Mouse (Mus musculus) ovary, postnatal 14 days (tissue): ENCODE data around the gene Cry2.
"Not testable (repeated sequence)": the region's sequence is repeated elsewhere in the genome, so short reads cannot be mapped to it uniquely, and the experiment has no call there.

Experiments used
- DNase-seq: peaks from one replicate; pipeline ENCODE4 v3.0.0; 2022; ENCODE audit warnings: low spot score

The Cry2 gene

DNA sequence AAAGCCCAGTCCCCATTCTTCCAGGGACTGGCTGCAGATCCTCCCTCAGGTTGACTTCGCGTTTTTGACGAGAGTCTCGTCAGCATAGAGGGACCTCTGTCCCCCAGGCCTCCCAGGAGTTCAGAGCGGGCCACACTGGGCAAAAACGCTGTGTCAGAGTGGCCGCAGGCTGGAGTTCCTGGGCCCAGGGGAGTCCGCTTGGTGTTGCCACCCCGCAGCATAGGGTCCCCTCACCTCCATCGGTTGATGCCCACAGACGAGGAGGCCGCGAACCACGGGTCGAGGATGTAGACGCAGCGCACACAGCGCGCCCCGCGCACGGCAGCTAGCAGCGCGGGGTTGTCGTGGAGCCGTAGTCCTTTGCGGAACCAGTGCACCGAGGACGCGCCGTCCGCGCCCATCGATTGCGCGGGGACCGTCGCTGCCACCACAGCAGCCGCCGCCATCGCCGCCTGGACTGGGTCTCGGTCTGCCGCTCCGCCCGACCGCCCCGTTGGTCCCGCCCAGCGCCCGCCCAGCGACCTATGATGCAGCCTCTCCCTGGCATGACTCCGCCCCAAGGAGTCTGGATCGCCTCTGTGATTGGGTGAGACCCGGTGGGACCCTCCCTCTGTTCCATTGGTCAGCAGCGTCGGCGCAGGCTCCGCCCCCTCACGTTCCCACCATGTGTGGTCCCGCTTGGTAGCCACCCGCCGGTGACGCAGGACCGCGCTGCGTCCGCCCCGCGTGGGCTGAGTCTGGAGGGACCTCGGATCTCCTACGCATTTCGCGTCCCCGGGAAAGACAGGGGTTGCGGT lies at the start of gene Cry2:
Gene Cry2, minus strand, starts transcription at position 466 of the 797 bp plus-strand sequence.
- DNase-seq: peak; percentile 94

DNA sequence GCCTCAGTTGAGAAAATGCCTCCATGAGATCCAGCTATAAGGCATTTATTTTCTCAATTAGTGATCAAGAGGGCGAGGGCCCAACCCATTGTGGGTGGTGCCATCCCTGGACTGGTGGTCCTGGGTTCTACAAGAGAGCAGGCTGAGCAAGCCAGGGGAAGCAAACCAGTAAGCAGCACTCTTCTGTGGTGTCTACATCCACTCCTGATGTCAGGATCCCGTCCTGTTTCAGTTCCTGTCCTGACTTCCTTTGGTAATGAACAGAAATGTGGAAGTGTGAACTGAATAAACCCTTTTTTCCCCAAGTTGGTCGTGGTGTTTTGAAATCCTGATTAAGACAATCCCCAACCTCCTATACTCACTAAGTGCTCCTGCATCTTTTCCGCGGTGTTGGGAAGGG lies 49.7 kb upstream of the Cry2 start:
- DNase-seq: no peak

DNA sequence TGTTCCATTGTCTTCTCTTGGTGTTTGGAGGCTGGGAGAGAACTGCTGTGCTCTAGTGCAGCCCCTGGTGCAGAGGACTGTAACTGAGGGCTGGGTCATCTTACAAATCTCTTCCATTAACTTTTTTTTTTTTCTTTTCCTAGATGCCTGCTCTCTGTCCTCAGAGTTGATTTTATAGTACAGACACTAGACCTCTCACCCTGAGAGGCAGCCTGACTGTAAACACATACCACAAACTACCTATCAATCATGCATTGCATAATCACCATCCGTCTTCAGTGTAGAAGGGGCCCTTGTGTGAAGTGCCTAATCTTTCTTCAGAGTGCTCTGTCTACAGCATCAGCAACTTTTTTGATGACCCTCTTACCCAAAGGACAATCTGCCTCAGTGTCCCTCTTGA lies 48.7 kb upstream of the Cry2 start:
- no peak for DNase-seq

GRCm38 (mm10) chr2:92478313-92478688 lies 44.5 kb upstream of the Cry2 start:
- no peak for DNase-seq

DNA sequence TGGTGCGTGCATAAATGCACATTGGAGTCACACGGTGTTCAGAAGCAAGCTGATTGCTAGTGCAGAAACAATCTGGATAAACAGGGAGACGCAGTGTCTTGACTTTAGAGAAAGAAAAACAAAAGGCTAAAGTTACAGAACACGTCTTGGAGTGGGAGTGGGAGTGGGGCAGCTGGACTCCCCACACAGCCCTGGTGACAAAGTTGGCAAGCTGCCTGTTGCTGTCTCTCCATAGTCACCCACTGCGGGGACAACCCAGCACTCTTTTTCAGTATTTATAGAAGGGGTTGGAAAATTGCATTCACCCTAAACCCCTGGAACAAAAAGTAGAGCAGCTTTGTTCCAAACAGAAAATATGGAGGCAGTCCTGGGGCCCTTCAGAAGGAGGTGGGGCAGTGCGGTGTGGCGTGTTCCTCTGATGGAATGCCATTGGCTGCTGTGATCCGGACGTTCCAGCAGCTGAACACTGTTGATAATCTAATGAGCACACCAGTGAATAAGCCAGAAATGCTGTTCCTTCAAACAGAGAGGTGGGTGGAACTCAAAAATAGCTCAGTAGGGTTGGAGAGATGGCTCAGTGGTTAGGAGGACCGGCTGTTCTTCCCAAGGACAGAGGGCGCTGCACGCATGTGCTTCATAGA lies 43.9 kb upstream of the Cry2 start:
- DNase-seq: no peak

GRCm38 (mm10) chr2:92476580-92476979 lies 42.7 kb upstream of the Cry2 start:
- DNase-seq: not testable (repeated sequence)

DNA sequence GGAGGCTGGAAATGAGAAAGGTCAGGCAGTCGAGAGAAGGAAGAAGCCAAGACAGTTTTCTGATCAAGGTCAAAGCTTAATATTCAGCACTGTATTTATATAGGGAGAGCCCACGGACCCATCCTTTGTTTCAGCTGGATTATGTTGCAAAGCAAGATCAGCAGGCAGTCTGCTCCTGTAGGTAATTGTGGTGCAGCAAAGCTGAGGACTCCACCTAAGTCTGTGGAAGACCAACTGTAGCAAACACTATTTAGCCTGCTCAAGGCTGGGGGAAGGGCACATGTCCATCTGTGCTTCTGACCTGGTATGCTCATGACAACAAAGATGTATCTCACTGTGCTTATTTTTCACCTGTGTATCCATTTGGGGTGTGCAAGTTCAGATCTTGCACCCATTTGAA lies 41.9 kb upstream of the Cry2 start:
- no peak for DNase-seq

DNA sequence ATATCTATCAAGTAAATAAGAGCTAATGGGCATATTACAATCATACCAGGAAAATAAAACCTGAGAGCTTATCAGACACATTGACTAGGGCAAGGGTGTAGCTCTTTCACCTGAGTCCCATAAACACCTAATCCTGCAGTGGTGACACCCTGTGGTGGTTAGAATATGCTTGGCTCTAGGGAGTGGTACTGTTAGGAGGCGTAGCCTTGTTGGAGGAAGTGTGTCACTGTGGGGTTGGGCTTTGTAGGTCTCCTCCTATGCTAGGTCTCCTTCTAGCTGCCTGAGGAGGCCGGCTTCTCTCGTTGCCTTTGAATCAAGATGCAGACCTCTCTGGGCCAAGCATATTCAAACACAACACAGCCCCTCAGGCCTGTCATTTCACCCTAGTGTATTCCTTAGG lies 41.1 kb upstream of the Cry2 start:
- DNase-seq: no peak

GRCm38 (mm10) chr2:92471886-92472670 lies 38.2 kb upstream of the Cry2 start:
- DNase-seq: no peak

DNA sequence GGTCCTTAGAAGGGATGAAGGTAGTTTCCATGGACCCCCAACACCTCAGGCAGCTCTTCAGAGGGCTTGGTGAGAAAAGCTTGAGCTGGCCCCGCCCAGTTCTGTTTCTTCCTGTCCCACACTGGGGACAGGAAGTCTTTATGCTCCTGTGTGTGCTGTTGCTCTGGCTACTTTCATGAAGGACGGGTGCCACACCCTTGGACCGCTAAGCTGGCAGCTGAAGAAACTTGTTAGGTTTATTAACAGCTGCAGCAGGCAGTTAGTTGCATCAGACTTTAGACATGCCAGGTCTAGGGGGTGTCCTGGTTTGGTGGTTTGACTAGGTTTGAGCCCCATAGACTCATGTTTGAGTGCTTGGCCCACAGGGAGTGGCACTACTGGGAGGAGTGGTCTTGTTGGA lies 30.8 kb upstream of the Cry2 start:
- DNase-seq: no peak

- no peak for DNase-seq
Observed at GRCm38 (mm10) chr2:92461215-92461614, 27.4 kb upstream of the Cry2 start.

DNA sequence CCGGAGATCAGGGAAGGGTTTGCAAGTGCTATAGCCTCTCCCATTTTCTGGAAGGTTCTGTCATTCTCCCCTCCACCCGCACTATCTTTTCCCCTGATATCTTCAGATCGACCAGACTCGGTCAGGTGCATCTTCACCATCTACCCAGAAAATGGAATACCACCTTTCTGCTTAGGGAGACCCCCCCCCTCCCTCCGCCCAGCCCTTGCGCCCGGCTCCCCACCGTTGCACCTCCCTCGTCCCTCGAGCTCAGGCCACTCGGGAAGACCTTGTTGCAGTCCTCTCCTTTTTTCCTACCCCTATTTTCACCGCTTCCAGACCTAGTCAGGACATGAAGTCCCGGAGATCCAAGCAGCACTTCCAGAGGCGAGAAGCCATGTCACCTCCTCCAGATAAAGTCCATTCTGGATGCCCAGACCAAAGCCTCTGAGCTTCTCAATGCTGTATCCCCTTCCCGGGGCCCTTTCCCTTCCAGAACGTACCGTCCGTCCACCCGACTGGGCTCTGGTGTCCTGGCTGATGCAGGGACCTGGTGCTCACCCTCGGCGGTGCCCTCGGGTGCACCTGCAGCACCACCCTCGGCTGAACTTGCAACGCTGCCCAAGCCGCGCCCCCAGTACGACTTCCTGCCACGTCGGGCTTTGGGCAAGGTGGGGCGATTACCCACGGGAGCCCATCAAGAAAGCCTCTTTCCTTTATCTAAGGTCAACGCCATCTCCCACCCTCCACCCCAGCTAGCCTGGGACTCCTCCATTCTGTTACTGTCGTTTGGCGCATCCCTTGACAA lies 26.3 kb upstream of the Cry2 start, which contains the start of gene Slc35c1:
Gene Slc35c1, minus strand, starts transcription at position 618 of the 787 bp plus-strand sequence.
- DNase-seq: no peak

- DNase-seq: peak; percentile 59
Observed at GRCm38 (mm10) chr2:92459141-92459920, 25.5 kb upstream of the Cry2 start.

DNA sequence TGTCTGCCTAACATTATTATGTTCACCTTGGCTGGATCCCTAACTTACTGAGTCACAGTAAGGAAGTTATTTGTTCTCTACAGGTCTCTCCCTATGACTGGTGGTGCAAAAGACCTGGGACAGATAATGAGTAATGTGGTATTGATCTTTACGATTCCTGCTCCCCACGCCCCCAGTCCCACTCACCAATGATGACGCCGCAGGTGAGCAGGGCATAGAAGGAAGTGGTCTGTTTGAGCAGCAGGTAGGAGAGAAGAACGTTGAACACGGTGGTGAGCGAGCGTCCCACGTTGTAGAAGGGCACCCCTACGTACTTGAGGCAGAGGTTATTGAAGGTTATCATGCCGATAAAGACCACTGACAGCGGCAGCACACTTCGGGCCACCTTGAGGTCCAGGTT lies 24.6 kb upstream of the Cry2 start:
- no peak for DNase-seq

GRCm38 (mm10) chr2:92456970-92457530 lies 23.2 kb upstream of the Cry2 start:
- DNase-seq: no peak

DNA sequence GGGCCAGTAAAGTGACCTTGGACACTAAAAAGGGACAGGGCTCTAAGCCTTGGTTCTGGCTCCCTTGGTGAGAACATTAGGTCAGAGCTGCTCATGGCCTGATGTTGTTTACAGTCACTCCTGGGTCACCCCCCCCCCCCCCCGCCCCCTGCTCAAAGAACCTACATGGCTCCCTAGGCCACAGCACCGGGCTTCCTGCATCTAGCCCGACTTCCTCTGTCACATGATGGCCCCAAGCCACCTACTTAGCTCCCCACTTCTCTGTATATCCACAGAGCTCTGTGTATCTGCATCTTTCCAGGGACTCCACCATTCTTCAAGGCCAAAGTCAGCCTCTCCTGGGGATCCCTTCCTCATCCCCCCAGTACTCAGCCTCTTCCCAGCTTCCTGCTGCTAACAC lies 21.9 kb upstream of the Cry2 start:
- DNase-seq: no peak

DNA sequence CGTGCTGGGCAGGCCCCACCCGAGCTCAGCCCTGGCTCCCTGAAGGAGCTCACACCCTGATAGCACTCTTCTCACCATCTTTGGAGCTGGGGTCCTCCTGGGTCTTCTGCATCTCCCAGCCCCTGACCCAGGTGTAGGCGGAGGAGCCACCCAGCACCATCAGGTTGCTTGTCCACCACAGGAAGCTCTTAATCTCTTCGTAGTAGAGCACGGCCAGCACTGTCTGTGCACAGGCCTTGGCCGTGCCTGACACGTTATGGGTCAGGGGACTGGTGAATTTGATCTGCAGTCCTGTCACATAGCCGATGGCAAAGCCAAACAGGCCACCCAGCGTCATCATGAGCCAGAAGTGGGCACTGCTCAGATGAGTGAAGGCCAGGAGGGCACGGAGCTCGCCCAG lies 20.3 kb upstream of the Cry2 start:
- DNase-seq: no peak

DNA sequence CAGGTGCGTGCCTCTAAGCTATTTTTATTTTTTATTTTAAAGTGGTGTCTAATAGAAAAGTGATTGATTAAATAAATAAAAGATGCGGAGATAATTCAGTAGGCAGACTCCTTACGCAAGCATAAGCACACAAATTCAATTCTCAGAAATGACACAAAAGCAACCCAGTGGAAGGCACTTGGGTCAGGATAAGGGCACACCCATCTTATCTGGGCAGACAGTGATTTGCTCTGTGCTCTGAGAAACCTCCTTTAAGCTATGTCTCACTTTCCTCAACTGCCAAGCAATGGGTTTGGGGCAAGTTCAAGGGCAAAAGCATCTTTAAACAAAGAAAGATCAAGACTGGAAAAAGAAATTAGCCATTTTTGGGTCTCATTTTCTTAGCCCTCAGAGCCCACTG lies 17.3 kb upstream of the Cry2 start:
- DNase-seq: no peak

DNA sequence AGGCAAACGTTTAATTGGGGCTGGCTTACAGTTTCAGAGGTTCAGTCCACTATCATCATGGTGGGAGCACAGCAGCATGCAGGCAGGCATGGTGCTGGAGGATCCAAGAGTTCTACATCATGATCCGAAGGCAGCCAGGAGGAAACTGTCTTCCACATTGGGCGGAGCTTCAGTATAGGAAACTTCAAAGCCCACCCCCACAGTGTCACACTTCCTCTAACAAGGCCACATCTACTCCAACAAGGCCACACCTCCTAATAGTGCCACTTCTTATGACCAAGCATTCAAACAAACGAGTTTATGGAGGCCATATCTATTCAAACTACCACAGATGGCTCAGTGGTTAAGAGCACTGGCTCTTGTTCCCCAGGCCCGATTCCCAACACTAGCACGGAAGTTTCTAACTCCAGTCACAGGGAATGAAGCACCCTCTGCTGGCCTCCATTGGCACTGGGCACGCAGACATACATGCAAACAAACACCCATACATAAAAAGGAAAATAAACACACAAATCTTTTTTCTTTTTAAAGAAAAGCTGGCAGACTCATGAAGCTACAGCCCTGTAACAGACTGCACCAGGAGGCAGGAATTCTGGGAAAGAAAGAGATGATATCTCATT lies 13.4 kb upstream of the Cry2 start:
- DNase-seq: no peak

GRCm38 (mm10) chr2:92446656-92447055 lies 12.8 kb upstream of the Cry2 start:
- no peak for DNase-seq

- DNase-seq: no peak
Observed at GRCm38 (mm10) chr2:92445890-92446289, 12.0 kb upstream of the Cry2 start.
